Mouse (Mus musculus): ENCODE measurements around the gene Prss45. TPM values are rescaled to one million over a fixed set of nuclear protein-coding genes. Genes with fewer than 3 reads are reported as not detected.
A peak's percentile ranks its signal among the peaks of the same experiment; 100 is the strongest.

The Prss45 gene
- total and polyA plus RNA-seq, 2 experiments from 2014 or later: 0.16 to 0.47 TPM

DNA sequence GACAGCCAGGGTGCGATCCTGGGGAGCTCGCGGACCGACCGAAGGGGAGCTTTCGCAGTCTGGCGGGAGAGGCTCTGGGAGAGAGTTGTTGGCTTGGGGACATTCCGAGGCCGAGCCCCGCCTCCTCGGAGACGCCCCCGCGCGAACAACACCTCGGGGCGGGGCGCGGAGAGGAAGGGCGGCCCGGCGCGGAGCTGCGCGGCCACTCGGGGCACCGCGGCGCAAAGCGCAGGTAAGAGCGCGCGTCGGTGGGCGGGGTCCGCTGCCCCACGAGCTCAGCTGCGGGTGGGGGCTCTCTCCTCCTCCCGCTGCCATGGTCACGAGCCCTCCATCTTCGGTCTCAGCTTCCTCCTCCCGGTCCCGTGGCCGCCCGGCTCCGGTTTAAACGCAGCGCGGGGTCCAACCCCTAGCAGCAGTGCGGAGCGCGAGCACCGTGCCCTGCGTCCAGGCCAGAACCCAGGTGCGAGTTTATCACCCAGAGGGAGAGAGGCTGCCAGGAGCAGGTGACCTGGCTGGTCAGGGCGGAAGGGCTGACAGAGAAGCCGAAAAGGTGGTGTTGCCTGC lies 45.7 kb downstream of the Prss45 start, which contains the start of gene Tmie:
TSS of gene Tmie (minus strand) at position 116 of the 564 bp plus-strand sequence.
- WGBS: 2% methylated on average over 47 of the region's 57 CpGs
- ATAC-seq (peak; percentile 55), DNase-seq (ENCODE audit: low spot score) (peak; percentile 69)
- H3K4me1 ChIP-seq (ENCODE audit: insufficient read depth, low read length): peaks cover 11% of the 10 kb centered on the region
- H3K27me3 ChIP-seq (ENCODE audit: insufficient read depth, low read length): no peaks in the 10 kb centered on the region
- peak within 1 kb of the TSS; percentile 58 for H3K4me3 ChIP-seq (ENCODE audit: low read length)
- peak within 1 kb of the TSS; percentile 81 for H3K27ac ChIP-seq
- no peaks in the 10 kb centered on the region for H3K36me3 ChIP-seq (ENCODE audit: insufficient read depth, low read length)
- H3K9me3 ChIP-seq (ENCODE audit: low read length): no peaks in the 10 kb centered on the region
- H3K4me2 ChIP-seq (ENCODE audit: low read depth, low read length): peak within 1 kb of the TSS; percentile 93
- TF ChIP-seq CTCF (IDR thresholded peaks at IDR 0.05; ENCODE audit: low read depth): no peak
- H3K9ac ChIP-seq (replicated peaks; ENCODE audit: low read length): peak within 1 kb of the TSS; percentile 58

DNA sequence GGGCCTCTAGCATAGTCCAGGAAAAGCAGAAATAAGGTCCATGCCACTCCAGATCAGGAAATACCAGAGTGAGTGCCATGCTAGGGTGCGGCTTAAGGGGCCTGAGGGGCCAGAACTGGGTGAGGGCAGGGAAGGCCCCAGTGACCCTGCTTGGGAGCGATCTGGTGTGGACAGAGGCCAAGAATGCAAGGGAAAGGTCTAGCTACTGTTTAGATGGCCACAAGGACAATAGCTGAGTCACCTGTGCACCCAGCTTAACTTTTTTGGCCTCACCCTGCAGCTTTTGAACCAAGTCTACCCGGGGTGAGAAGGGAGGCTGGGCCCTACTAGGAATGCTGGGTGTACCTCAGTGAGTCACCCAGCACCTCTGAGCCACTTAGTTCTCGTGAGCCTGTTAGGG lies 46.4 kb downstream of the Prss45 start:
- H3K9me3 ChIP-seq (ENCODE audit: low read length): no peaks in the 10 kb centered on the region
- DNase-seq (ENCODE audit: low spot score) (no peak), ATAC-seq (no peak)
- 0 out of 2 replicates have a peak overlapping the region, but pooled peaks have one; percentile 81 for H3K27ac ChIP-seq
- peak overlapping the region; percentile 93 for H3K4me2 ChIP-seq (ENCODE audit: low read depth, low read length)
- peak overlapping the region; percentile 58 for H3K4me3 ChIP-seq (ENCODE audit: low read length)
- peak overlapping the region; percentile 58 for H3K9ac ChIP-seq (replicated peaks; ENCODE audit: low read length)
- 71% methylated on average over 4 of the region's 4 CpGs for WGBS
- no peak for TF ChIP-seq CTCF (IDR thresholded peaks at IDR 0.05; ENCODE audit: low read depth)
- H3K27me3 ChIP-seq (ENCODE audit: insufficient read depth, low read length): no peaks in the 10 kb centered on the region
- H3K36me3 ChIP-seq (ENCODE audit: insufficient read depth, low read length): no peaks in the 10 kb centered on the region
- peaks cover 7% of the 10 kb centered on the region; the same call in 1 of the 2 replicates for H3K4me1 ChIP-seq (ENCODE audit: insufficient read depth, low read length)

DNA sequence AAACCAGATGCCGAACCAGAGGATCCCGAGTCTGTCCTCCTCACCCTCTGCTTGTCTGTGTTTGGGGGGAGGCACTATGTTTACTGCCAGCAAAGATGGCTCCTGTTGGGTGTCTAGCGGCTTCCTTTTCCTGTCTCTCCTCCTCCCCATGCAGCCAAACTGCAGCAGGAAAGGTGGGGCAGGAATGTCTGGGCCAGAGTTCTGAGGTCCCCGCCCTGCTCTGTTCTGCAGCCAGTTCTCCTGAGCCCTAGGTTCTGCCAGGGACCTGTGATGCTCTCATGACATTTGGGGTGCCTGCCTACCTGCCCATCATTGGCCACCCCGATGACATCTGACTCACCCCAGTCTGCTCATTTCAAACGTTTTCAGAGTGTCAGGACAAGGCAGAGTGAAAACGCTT lies 47.6 kb downstream of the Prss45 start:
- Histone ChIP-seq H3K4me2 (ENCODE audit: low read depth, low read length) (0 out of 2 replicates have a peak overlapping the region, but pooled peaks have one; percentile 5), H3K36me3 (ENCODE audit: insufficient read depth, low read length) (no peaks in the 10 kb centered on the region), H3K4me1 (ENCODE audit: insufficient read depth, low read length) (peaks cover 7% of the 10 kb centered on the region; the same call in 1 of the 2 replicates), H3K27ac (no peak overlapping the region), H3K9me3 (ENCODE audit: low read length) (no peaks in the 10 kb centered on the region), H3K9ac (replicated peaks; ENCODE audit: low read length) (no peak overlapping the region), H3K4me3 (ENCODE audit: low read length) (no peak overlapping the region), H3K27me3 (ENCODE audit: insufficient read depth, low read length) (no peaks in the 10 kb centered on the region)
- 79% methylated on average over 7 of the region's 7 CpGs for WGBS
- TF ChIP-seq CTCF (IDR thresholded peaks at IDR 0.05; ENCODE audit: low read depth): no peak
- no peak for ATAC-seq
- no peak for DNase-seq (ENCODE audit: low spot score)

DNA sequence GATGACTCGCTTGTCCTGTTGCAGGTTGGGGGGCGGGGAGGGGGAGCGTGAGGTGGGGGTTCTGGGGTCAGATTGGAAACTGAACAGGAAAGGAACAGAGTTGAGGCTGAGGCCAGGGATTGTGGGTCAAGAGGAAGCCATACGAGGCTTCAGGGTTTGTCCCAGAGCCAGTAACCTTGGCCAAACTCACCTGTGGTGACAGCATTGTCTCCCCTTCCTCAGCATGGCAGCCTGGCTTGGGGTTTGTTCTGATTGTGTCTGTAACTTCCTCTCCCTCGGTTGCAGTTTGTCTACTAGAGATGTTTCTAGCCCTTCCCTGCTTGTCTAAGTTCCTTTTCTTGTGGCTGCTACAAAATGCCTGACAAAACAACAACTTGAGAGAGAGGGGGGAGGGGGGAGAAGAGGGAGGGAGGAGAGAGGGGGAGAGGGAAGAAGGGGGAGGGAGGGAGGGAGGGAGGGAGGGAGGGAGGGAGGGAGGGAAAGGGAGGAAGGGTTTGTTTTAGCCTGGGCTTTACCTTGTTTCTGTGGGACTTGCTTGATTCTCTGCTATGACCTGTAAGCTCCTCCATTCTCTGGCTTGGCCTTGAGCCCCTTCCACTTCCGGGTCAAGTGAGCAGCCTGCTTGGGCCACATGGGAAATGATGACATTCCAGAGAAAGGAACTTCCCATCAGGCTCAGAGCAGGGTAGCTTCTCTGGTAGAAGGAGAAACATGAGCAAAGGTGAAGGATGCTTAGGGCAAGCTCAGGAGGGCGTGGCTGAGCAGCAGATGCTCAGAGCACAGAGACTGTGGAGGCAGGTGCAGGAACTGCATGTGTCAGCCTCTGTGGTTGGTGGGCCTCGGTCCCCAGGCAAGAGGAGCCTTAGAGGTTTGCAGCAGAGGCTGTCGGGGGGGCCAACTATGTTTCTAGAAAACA lies 53.3 kb downstream of the Prss45 start:
- ATAC-seq (no peak), DNase-seq (ENCODE audit: low spot score) (no peak)
- H3K9me3 ChIP-seq (ENCODE audit: low read length): no peaks in the 10 kb centered on the region
- H3K27ac ChIP-seq: no peak overlapping the region
- 65% methylated on average over 9 of the region's 9 CpGs for WGBS
- H3K4me1 ChIP-seq (ENCODE audit: insufficient read depth, low read length): no peaks in the 10 kb centered on the region
- H3K27me3 ChIP-seq (ENCODE audit: insufficient read depth, low read length): no peaks in the 10 kb centered on the region
- no peak overlapping the region for H3K4me2 ChIP-seq (ENCODE audit: low read depth, low read length)
- H3K36me3 ChIP-seq (ENCODE audit: insufficient read depth, low read length): no peaks in the 10 kb centered on the region
- no peak overlapping the region for H3K4me3 ChIP-seq (ENCODE audit: low read length)
- TF ChIP-seq CTCF (IDR thresholded peaks at IDR 0.05; ENCODE audit: low read depth): no peak
- no peak overlapping the region for H3K9ac ChIP-seq (replicated peaks; ENCODE audit: low read length)

DNA sequence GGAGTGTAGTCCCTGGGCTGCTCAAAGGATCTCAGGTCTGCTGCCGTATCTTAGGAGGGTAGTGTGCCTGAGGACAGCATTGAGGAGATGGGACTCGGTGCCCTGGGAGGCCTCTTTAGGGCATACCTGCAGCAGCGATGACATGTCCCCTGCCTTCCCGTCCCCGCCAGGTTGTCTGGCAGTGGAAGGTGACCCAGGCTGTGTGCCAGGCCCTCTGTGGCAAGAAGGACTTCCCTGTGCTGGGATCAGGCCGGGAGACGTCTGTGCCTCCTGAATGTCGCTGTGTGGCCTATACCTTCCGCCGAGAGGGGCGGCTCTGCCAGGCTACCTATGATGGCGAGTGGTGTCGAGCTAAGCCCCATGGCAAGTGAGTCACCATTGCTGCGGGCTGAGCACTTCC lies 54.5 kb downstream of the Prss45 start:
- Histone ChIP-seq H3K4me3 (ENCODE audit: low read length) (no peak overlapping the region), H3K9ac (replicated peaks; ENCODE audit: low read length) (no peak overlapping the region), H3K36me3 (ENCODE audit: insufficient read depth, low read length) (no peaks in the 10 kb centered on the region), H3K4me1 (ENCODE audit: insufficient read depth, low read length) (no peaks in the 10 kb centered on the region), H3K9me3 (ENCODE audit: low read length) (no peaks in the 10 kb centered on the region), H3K27me3 (ENCODE audit: insufficient read depth, low read length) (no peaks in the 10 kb centered on the region), H3K4me2 (ENCODE audit: low read depth, low read length) (no peak overlapping the region), H3K27ac (no peak overlapping the region)
- no peak for TF ChIP-seq CTCF (IDR thresholded peaks at IDR 0.05; ENCODE audit: low read depth)
- WGBS: 91% methylated on average over 14 of the region's 14 CpGs
- ATAC-seq (no peak), DNase-seq (ENCODE audit: low spot score) (no peak)

DNA sequence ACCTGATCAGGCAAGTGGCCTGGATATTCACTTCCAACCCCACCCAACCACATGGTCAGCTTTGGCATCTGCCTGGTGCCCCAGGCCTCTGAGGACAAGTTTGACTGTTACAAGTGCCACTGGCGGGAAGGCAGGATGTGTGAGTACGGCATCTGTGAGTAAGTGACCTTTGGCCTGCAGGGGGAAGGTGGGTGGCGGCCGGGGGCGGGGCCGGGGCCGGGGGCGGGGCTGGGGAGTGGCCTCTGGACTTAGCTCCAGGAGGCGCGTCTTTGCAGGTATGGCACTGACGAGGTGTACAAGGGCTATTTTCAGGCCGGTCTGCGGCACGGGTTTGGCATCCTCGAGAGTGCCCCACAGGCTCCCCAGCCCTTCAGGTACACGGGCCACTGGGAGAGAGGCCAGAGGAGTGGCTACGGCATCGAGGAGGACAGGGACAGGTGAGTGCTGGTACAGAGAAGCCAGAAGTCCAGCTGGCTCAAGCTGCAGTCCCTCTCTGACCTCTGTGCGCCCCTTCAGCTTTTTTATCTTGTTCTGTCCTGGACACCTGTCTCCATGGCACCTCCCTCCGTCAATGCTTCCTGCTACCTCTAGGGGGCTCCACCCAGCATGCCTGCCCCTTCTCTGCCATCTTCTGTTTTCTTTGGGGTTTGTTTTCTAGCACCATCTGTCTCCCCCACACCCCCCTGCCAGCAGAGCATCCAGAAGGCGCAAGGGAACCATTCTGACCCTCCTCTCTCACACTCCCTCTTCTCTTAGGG lies 55.8 kb downstream of the Prss45 start:
- Histone ChIP-seq H3K27ac (no peak overlapping the region), H3K36me3 (ENCODE audit: insufficient read depth, low read length) (no peaks in the 10 kb centered on the region), H3K9ac (replicated peaks; ENCODE audit: low read length) (no peak overlapping the region), H3K4me2 (ENCODE audit: low read depth, low read length) (no peak overlapping the region), H3K4me1 (ENCODE audit: insufficient read depth, low read length) (no peaks in the 10 kb centered on the region), H3K27me3 (ENCODE audit: insufficient read depth, low read length) (no peaks in the 10 kb centered on the region), H3K4me3 (ENCODE audit: low read length) (no peak overlapping the region), H3K9me3 (ENCODE audit: low read length) (no peaks in the 10 kb centered on the region)
- no peak for ATAC-seq
- 19% methylated on average over 18 of the region's 21 CpGs for WGBS
- DNase-seq (ENCODE audit: low spot score): no peak
- peak; percentile 50 for TF ChIP-seq CTCF (IDR thresholded peaks at IDR 0.05; ENCODE audit: low read depth)

Other genes starting within 250 kb of the Prss45 start
- 23.1 and 30.6 TPM in 2 replicates for gene Nradd, start 210.1 kb upstream of the Prss45 start, total RNA-seq (2014; rRNA removed)
- gene Nradd, start 210.1 kb upstream of the Prss45 start, polyA plus RNA-seq (2015; fragmentation: Nextera tagmentation; extraction: Ambion mirVana): 18.7 and 19.3 TPM in 2 replicates
- 9.0 and 11.5 TPM in 2 replicates for gene Nbeal2, start 180.4 kb upstream of the Prss45 start, total RNA-seq (2014; rRNA removed)
- 1.8 and 1.9 TPM in 2 replicates for gene Nbeal2, start 180.4 kb upstream of the Prss45 start, polyA plus RNA-seq (2015; fragmentation: Nextera tagmentation; extraction: Ambion mirVana)
- 15.0 and 17.0 TPM in 2 replicates for gene Ccdc12, start 178.1 kb upstream of the Prss45 start, total RNA-seq (2014; rRNA removed)
- 108 and 113 TPM in 2 replicates for gene Ccdc12, start 178.1 kb upstream of the Prss45 start, polyA plus RNA-seq (2015; fragmentation: Nextera tagmentation; extraction: Ambion mirVana)
- 0.72 TPM in 1 of 2 replicates, not detected in the other for gene Myl3, start 92.7 kb upstream of the Prss45 start, total RNA-seq (2014; rRNA removed)
- gene Myl3, start 92.7 kb upstream of the Prss45 start, polyA plus RNA-seq (2015; fragmentation: Nextera tagmentation; extraction: Ambion mirVana): 0.65 and 0.89 TPM in 2 replicates
- 27.7 and 29.2 TPM in 2 replicates for gene Pth1r, start 87.4 kb upstream of the Prss45 start, total RNA-seq (2014; rRNA removed)
- 11.7 and 12.5 TPM in 2 replicates for gene Pth1r, start 87.4 kb upstream of the Prss45 start, polyA plus RNA-seq (2015; fragmentation: Nextera tagmentation; extraction: Ambion mirVana)
- not detected in 2 replicates for gene Prss42, start 36.4 kb upstream of the Prss45 start, total RNA-seq (2014; rRNA removed)
- not detected in 2 replicates for gene Prss42, start 36.4 kb upstream of the Prss45 start, polyA plus RNA-seq (2015; fragmentation: Nextera tagmentation; extraction: Ambion mirVana)
- gene Prss44, start 20.6 kb upstream of the Prss45 start, total RNA-seq (2014; rRNA removed): 0.10 TPM in 1 of 2 replicates, not detected in the other
- gene Prss44, start 20.6 kb upstream of the Prss45 start, polyA plus RNA-seq (2015; fragmentation: Nextera tagmentation; extraction: Ambion mirVana): not detected in 2 replicates
- gene Prss43, start 7.9 kb upstream of the Prss45 start, total RNA-seq (2014; rRNA removed): not detected in 2 replicates
- gene Prss43, start 7.9 kb upstream of the Prss45 start, polyA plus RNA-seq (2015; fragmentation: Nextera tagmentation; extraction: Ambion mirVana): 0.21 and 0.32 TPM in 2 replicates
- not detected in 2 replicates for gene Prss46, start 9.9 kb downstream of the Prss45 start, total RNA-seq (2014; rRNA removed)
- not detected in 2 replicates for gene Prss46, start 9.9 kb downstream of the Prss45 start, polyA plus RNA-seq (2015; fragmentation: Nextera tagmentation; extraction: Ambion mirVana)
- gene Prss50, start 23.4 kb downstream of the Prss45 start, total RNA-seq (2014; rRNA removed): 1.2 TPM in 2 replicates
- gene Prss50, start 23.4 kb downstream of the Prss45 start, polyA plus RNA-seq (2015; fragmentation: Nextera tagmentation; extraction: Ambion mirVana): 1.4 and 1.7 TPM in 2 replicates
- gene Als2cl, start 45.3 kb downstream of the Prss45 start, total RNA-seq (2014; rRNA removed): 10.7 and 16.3 TPM in 2 replicates
- 2.2 and 2.5 TPM in 2 replicates for gene Als2cl, start 45.3 kb downstream of the Prss45 start, polyA plus RNA-seq (2015; fragmentation: Nextera tagmentation; extraction: Ambion mirVana)
- 5.7 and 6.8 TPM in 2 replicates for gene Tmie, start 45.5 kb downstream of the Prss45 start, total RNA-seq (2014; rRNA removed)
- 6.2 and 7.1 TPM in 2 replicates for gene Tmie, start 45.5 kb downstream of the Prss45 start, polyA plus RNA-seq (2015; fragmentation: Nextera tagmentation; extraction: Ambion mirVana)
- gene Fam240a, start 82.3 kb downstream of the Prss45 start, total RNA-seq (2014; rRNA removed): not detected in 2 replicates
- gene Fam240a, start 82.3 kb downstream of the Prss45 start, polyA plus RNA-seq (2015; fragmentation: Nextera tagmentation; extraction: Ambion mirVana): not detected in 2 replicates
- gene Tdgf1, start 111.6 kb downstream of the Prss45 start, total RNA-seq (2014; rRNA removed): 1.5 TPM in 1 of 2 replicates, not detected in the other
- 0.66 and 0.87 TPM in 2 replicates for gene Tdgf1, start 111.6 kb downstream of the Prss45 start, polyA plus RNA-seq (2015; fragmentation: Nextera tagmentation; extraction: Ambion mirVana)
- gene Lrrc2, start 117.0 kb downstream of the Prss45 start, total RNA-seq (2014; rRNA removed): 0.78 and 8.3 TPM in 2 replicates
- gene Lrrc2, start 117.0 kb downstream of the Prss45 start, polyA plus RNA-seq (2015; fragmentation: Nextera tagmentation; extraction: Ambion mirVana): 1.3 and 2.6 TPM in 2 replicates
- 1.4 TPM in 1 of 2 replicates, not detected in the other for gene Rtp3, start 156.0 kb downstream of the Prss45 start, total RNA-seq (2014; rRNA removed)
- gene Rtp3, start 156.0 kb downstream of the Prss45 start, polyA plus RNA-seq (2015; fragmentation: Nextera tagmentation; extraction: Ambion mirVana): not detected in 2 replicates
- 0.89 and 1.7 TPM in 2 replicates for gene Ltf, start 184.7 kb downstream of the Prss45 start, total RNA-seq (2014; rRNA removed)
- gene Ltf, start 184.7 kb downstream of the Prss45 start, polyA plus RNA-seq (2015; fragmentation: Nextera tagmentation; extraction: Ambion mirVana): 0.42 and 0.51 TPM in 2 replicates
- gene Ccrl2, start 222.9 kb downstream of the Prss45 start, total RNA-seq (2014; rRNA removed): 0.25 and 1.5 TPM in 2 replicates
- gene Ccrl2, start 222.9 kb downstream of the Prss45 start, polyA plus RNA-seq (2015; fragmentation: Nextera tagmentation; extraction: Ambion mirVana): 0.91 and 1.2 TPM in 2 replicates